Mouse (Mus musculus) neutrophil, adult 5-6 weeks (primary cell): ENCODE results near the gene Ptprz1. TPM values are rescaled to one million over a fixed set of nuclear protein-coding genes. Genes with fewer than 3 reads are reported as not detected.
"Not testable (repeated sequence)": the region's sequence is repeated elsewhere in the genome, so short reads cannot be mapped to it uniquely, and the experiment has no call there.

Source experiments
- ATAC-seq: fragments of 151-379, 151-347 bp; 2 replicates; pipeline ENCODE4 v1.8.0; 2017; ENCODE audit warnings: mild to moderate bottlenecking, moderate TSS enrichment; ENCODE audit not compliant: insufficient number of reproducible peaks, poor library complexity, low FRiP score, severe bottlenecking; ENCODE audit errors: extremely low read depth
- total RNA-seq: library from RNA; stranded (forward); fragments of 200-1000 nt; gene quantifications from 2 replicates; pipeline ENCODE4 v1.2.3, GENCODE M21; 2017

The Ptprz1 gene
- total RNA-seq, 1 experiment from 2014 or later: 0.12 TPM

- no peak for ATAC-seq
Observed at GRCm38 (mm10) chr6:22983769-22984519, 108.6 kb downstream of the Ptprz1 start.

- no peak for ATAC-seq
Observed at GRCm38 (mm10) chr6:22984520-22985154, 109.3 kb downstream of the Ptprz1 start.

GRCm38 (mm10) chr6:23003152-23003551 lies 127.8 kb downstream of the Ptprz1 start:
- no peak for ATAC-seq

- no peak for ATAC-seq
Observed at GRCm38 (mm10) chr6:23014988-23015613, 139.8 kb downstream of the Ptprz1 start.

GRCm38 (mm10) chr6:23028251-23028650 lies 152.9 kb downstream of the Ptprz1 start:
- no peak for ATAC-seq

GRCm38 (mm10) chr6:23048836-23049235 lies 173.5 kb downstream of the Ptprz1 start:
- ATAC-seq: no peak

- no peak for ATAC-seq
Observed at GRCm38 (mm10) chr6:23055734-23056133, 180.4 kb downstream of the Ptprz1 start.

GRCm38 (mm10) chr6:23076060-23076459 lies 200.8 kb downstream of the Ptprz1 start:
- ATAC-seq: no peak

- ATAC-seq: no peak
Observed at GRCm38 (mm10) chr6:23078273-23078672, 203.0 kb downstream of the Ptprz1 start.

- ATAC-seq: no peak
Observed at GRCm38 (mm10) chr6:23079991-23080680, 204.8 kb downstream of the Ptprz1 start.

- no peak for ATAC-seq
Observed at GRCm38 (mm10) chr6:23084587-23085421, 209.5 kb downstream of the Ptprz1 start.

- not testable (repeated sequence) for ATAC-seq
Observed at GRCm38 (mm10) chr6:23089292-23089691, 214.0 kb downstream of the Ptprz1 start.

- not testable (repeated sequence) for ATAC-seq
Observed at GRCm38 (mm10) chr6:23090346-23091055, 215.2 kb downstream of the Ptprz1 start.
